Comparison of ENCODE assay signal across 9 mouse cellular contexts in the genomic region with DNA sequence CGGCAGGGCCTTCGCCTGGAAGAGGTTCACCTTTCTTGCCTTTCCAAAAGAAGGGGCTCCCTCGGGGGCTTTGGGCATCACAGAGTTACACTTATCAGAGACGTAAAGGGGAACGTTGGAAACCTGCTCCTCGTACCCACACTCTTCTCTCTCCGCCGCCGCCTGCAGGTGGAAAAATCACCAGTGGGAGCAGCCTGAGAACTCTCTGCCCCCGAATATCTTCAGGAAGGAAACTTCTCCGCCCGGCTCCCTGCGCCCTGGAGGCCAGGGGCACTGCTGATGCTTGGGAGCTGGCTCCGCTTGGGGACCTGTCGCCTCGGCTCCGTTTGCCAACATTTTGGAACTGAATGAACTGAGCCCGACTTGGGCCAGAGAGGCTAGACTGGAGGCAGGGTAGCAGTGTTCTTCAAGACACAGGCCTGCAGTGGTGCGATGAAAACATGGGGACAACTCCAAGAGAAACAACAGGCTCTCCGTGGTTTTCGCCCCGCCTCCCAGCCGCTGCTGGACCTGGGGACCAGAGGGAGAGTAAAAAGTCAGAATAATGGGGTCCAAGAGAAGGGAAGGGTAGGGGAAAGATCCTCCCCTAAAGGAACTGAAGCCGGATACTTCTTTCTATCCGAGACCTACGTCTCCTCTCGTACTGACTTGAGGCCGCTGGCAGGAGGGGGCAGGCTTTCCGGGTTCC. TPM values are rescaled to one million over a fixed set of nuclear protein-coding genes. Genes with fewer than 3 reads are reported as not detected.
DNase-seq lines count a peak whose midpoint lies in the region; ATAC-seq and TF ChIP-seq lines count a peak whose summit lies in the region.
"Had no signal": no experiment of that assay in that cellular context is flagged by ENCODE, and none has a peak within 500 bp of the region (broad histone marks: within the 10 kb centered on the region; RNA-seq: fewer than 3 reads in every experiment).

No protein-coding gene starts in this region.

- peak overlapping the region; percentile 36; the same call in 1 of the 2 replicates for H3K27ac ChIP-seq in heart, embryonic 11.5 days (ENCODE audit: low read depth, low read length)
- H3K27ac ChIP-seq in midbrain, embryonic 16.5 days (ENCODE audit: low read length): 0 out of 2 replicates have a peak overlapping the region, but pooled peaks have one; percentile 10

- TF ChIP-seq POLR2A in brain, embryonic 14.5 days (IDR thresholded peaks at IDR 0.05; ENCODE audit: borderline replicate concordance, extremely low read depth, insufficient read depth, insufficient read length, poor library complexity, severe bottlenecking): no peak

- peak; percentile 48 to 61 for DNase-seq in layer of hippocampus, postnatal 10 days (ENCODE audit: low spot score in 2 of 2)
- no peak for DNase-seq in layer of hippocampus, adult 8-10 months (ENCODE audit: low spot score in 2 of 2)
- peak; percentile 53 for DNase-seq in brain, embryonic 14.5 days (ENCODE audit: low read depth)
- DNase-seq in kidney, postnatal 14 days: peak; percentile 29
- no peak for DNase-seq in T-cell, adult 2 months (ENCODE audit: low spot score)
- DNase-seq in spleen, adult 18-20 months: no peak

- peak overlapping the region; percentile 76 for H3K9ac ChIP-seq in heart, embryonic 11.5 days (ENCODE audit: low read depth, low read length)
- peak overlapping the region; percentile 52 for H3K9ac ChIP-seq in midbrain, embryonic 16.5 days (ENCODE audit: low read depth, low read length)

- no peaks in the 10 kb centered on the region for H3K9me3 ChIP-seq in heart, embryonic 11.5 days (replicated peaks; ENCODE audit: control insufficient read depth, low read length)
- H3K9me3 ChIP-seq in midbrain, embryonic 16.5 days (replicated peaks; ENCODE audit: control insufficient read depth, low read length, poor library complexity, severe bottlenecking): no peaks in the 10 kb centered on the region

- WGBS in heart, embryonic 11.5 days (ENCODE audit: insufficient replicate concordance): 1% methylated on average over 29 of the region's 29 CpGs
- WGBS in midbrain, embryonic 16.5 days: under 1% methylated on average over 29 of the region's 29 CpGs

- H3K27me3 ChIP-seq in heart, embryonic 11.5 days (ENCODE audit: control insufficient read depth, insufficient read depth, low read length): no peaks in the 10 kb centered on the region
- H3K27me3 ChIP-seq in midbrain, embryonic 16.5 days (ENCODE audit: control insufficient read depth, insufficient read depth, low read depth, low read length): peaks cover 19% of the 10 kb centered on the region

- H3K4me1 ChIP-seq in heart, embryonic 11.5 days (ENCODE audit: control insufficient read depth, insufficient read depth, low read length): peaks cover 16% of the 10 kb centered on the region
- H3K4me1 ChIP-seq in midbrain, embryonic 16.5 days (ENCODE audit: control insufficient read depth, insufficient read depth, low read length): peaks cover 41% of the 10 kb centered on the region

- TF ChIP-seq CTCF in brain, embryonic 14.5 days (IDR thresholded peaks at IDR 0.05; ENCODE audit: borderline replicate concordance, extremely low read depth, insufficient read depth, insufficient read length): no peak; the same call in 1 of the 2 replicates

- H3K4me2 ChIP-seq in heart, embryonic 11.5 days: peak overlapping the region; percentile 96
- peak overlapping the region; percentile 89 for H3K4me2 ChIP-seq in midbrain, embryonic 16.5 days (ENCODE audit: low read length)

- peak overlapping the region; percentile 81 for H3K4me3 ChIP-seq in heart, embryonic 11.5 days (ENCODE audit: low read depth, low read length)
- peak overlapping the region; percentile 41 for H3K4me3 ChIP-seq in midbrain, embryonic 16.5 days (ENCODE audit: low read depth, low read length)

- no peaks in the 10 kb centered on the region for H3K36me3 ChIP-seq in heart, embryonic 11.5 days (ENCODE audit: control insufficient read depth, insufficient read depth, low read length)
- no peaks in the 10 kb centered on the region for H3K36me3 ChIP-seq in midbrain, embryonic 16.5 days (ENCODE audit: control insufficient read depth, insufficient read depth, low read length)

- ATAC-seq in heart, embryonic 11.5 days (replicated peaks; ENCODE audit: insufficient number of reproducible peaks, low FRiP score, low TSS enrichment): no peak
- ATAC-seq in midbrain, embryonic 16.5 days: no peak

RNA-seq across cellular contexts. Expression of a gene that starts 5.9 kb away (rescaled TPM):
- total RNA-seq in layer of hippocampus, postnatal 10 days (2021): 10 to 100 TPM; 18.9 to 19.9 TPM
- 10 to 100 TPM; 10.1 to 11.2 (median 10.8) TPM for total RNA-seq in layer of hippocampus, adult 8-10 months (2022)
- polyA plus RNA-seq in brain, embryonic 14.5 days (2012; rRNA removed): 15.0 and 22.6 TPM in 2 replicates
- 37.2 and 42.5 TPM in 2 replicates for polyA plus RNA-seq in heart, embryonic 11.5 days (2014; fragmentation: Nextera tagmentation; extraction: Ambion mirVana)
- 13.4 and 13.8 TPM in 2 replicates for polyA plus RNA-seq in midbrain, embryonic 16.5 days (2015; fragmentation: Nextera tagmentation; extraction: Ambion mirVana)
- total RNA-seq: neutrophil, adult 5-6 weeks had no signal

Comparison
In these comparisons a context has a peak if more than half of its experiments do, and no peak if none do; other contexts are left out.
1. DNase-seq: peak in layer of hippocampus, postnatal 10 days (2 of 2), brain, embryonic 14.5 days (single experiment) and kidney, postnatal 14 days (single experiment); none in layer of hippocampus, adult 8-10 months (0 of 2), T-cell, adult 2 months (single experiment) and spleen, adult 18-20 months (0 of 2).